Mouse (Mus musculus) bone marrow, adult 2 months (tissue): ENCODE measurements around the gene Fbxo31.

Experiments
- CTCF ChIP-seq: fragments of 200-500 bp; IDR thresholded peaks from 2 replicates; pipeline ENCODE4 v1.5.1; 2011; ENCODE audit warnings: low read length, control low read depth; ENCODE audit not compliant: control insufficient read depth, insufficient read depth
- POLR2A ChIP-seq: fragments of 200-500 bp; IDR thresholded peaks from 2 replicates; pipeline ENCODE4 v1.6.1; 2011; ENCODE audit warnings: low read depth, mild to moderate bottlenecking, control low read depth, low read length, borderline replicate concordance; ENCODE audit not compliant: control insufficient read depth

DNA sequence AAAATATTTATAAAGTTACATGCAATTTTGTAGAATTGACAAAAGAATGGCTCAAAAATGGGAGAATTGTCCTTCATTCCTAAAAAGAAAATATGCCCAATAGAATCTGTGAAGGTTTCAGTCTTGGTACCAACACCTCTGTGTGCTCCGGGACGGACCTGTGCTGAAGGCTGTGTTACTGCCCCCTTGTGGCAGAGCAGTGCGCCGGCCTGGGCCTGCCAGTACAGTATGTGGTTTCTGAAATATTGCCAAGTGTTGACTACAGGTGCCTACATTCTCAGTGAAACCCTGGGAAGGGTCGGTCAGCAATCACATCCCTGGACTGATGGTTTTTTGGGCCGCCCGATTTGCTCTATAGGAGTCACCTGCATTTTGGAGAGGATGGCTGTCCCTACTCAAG lies 20.3 kb upstream of the Fbxo31 start:
- no peak for TF ChIP-seq POLR2A
- peak; percentile 95 for TF ChIP-seq CTCF
